Comparison of ENCODE assay signal across 8 mouse cellular contexts in genomic region chr11:98389221-98389780, GRCm38 (mm10). TPM values are rescaled to one million over a fixed set of nuclear protein-coding genes. Genes with fewer than 3 reads are reported as not detected.
A peak's percentile ranks its signal among the peaks of the same experiment; 100 is the strongest.
DNase-seq lines count a peak whose midpoint lies in the region; ATAC-seq and TF ChIP-seq lines count a peak whose summit lies in the region.

No protein-coding gene starts in this region.

- no peak overlapping the region for H3K4me3 ChIP-seq in forebrain, embryonic 10.5 days
- no peak overlapping the region for H3K4me3 ChIP-seq in forebrain, embryonic 15.5 days
- no peak overlapping the region for H3K4me3 ChIP-seq in lung, adult 2 months (replicated peaks; ENCODE audit: extremely low read depth, low read depth, low read length)
- no peak overlapping the region for H3K4me3 ChIP-seq in stomach, postnatal 0 days (ENCODE audit: low read depth, low read length)

- H3K4me1 ChIP-seq in forebrain, embryonic 10.5 days, result peaks cover 56% of the 10 kb centered on the region
- peaks cover 14% of the 10 kb centered on the region for H3K4me1 ChIP-seq in forebrain, embryonic 15.5 days
- peaks cover 8% of the 10 kb centered on the region for H3K4me1 ChIP-seq in lung, adult 2 months (ENCODE audit: control insufficient read depth, insufficient read depth, low read length)
- no peaks in the 10 kb centered on the region for H3K4me1 ChIP-seq in stomach, postnatal 0 days (replicated peaks; ENCODE audit: control insufficient read depth, insufficient read depth)

- 24% methylated on average over 9 of the region's 9 CpGs for WGBS in forebrain, embryonic 10.5 days
- WGBS in forebrain, embryonic 15.5 days, result 29% methylated on average over 9 of the region's 9 CpGs
- WGBS in lung, adult 2 months, result 30% methylated on average over 9 of the region's 9 CpGs
- 30% methylated on average over 9 of the region's 9 CpGs for WGBS in stomach, postnatal 0 days

- H3K4me2 ChIP-seq in forebrain, embryonic 15.5 days (replicated peaks), result no peak overlapping the region
- H3K4me2 ChIP-seq in stomach, postnatal 0 days (replicated peaks; ENCODE audit: low read depth), result no peak overlapping the region

- no peak for ATAC-seq in forebrain, embryonic 15.5 days (replicated peaks)
- ATAC-seq in stomach, postnatal 0 days (ENCODE audit: low FRiP score, low TSS enrichment), result no peak

- no peaks in the 10 kb centered on the region; the same call in 1 of the 2 replicates for H3K36me3 ChIP-seq in forebrain, embryonic 10.5 days (replicated peaks)
- H3K36me3 ChIP-seq in forebrain, embryonic 15.5 days, result no peaks in the 10 kb centered on the region
- H3K36me3 ChIP-seq in stomach, postnatal 0 days (ENCODE audit: control insufficient read depth, insufficient read depth, low read length), result no peaks in the 10 kb centered on the region

- H3K27ac ChIP-seq in forebrain, embryonic 10.5 days, result no peak overlapping the region
- no peak overlapping the region for H3K27ac ChIP-seq in forebrain, embryonic 15.5 days (replicated peaks)
- H3K27ac ChIP-seq in stomach, postnatal 0 days (replicated peaks), result no peak overlapping the region

- TF ChIP-seq POLR2A in lung, adult 2 months (IDR thresholded peaks at IDR 0.05; ENCODE audit: borderline replicate concordance, extremely low read depth, low read depth, low read length), result no peak

- peak; percentile 50 for DNase-seq in forebrain, embryonic 10.5 days (ENCODE audit: extremely low spot score, low spot score)
- DNase-seq in ovary, postnatal 14 days (ENCODE audit: low spot score), result peak; percentile 36
- DNase-seq in ovary, postnatal 10 days (ENCODE audit: low spot score), result no peak
- DNase-seq in cerebellum, postnatal 10 days, result peak; percentile 79 to 83
- peak; percentile 71 for DNase-seq in heart, postnatal 4 days
- peak; percentile 57 for DNase-seq in lung, adult 2 months
- DNase-seq in stomach, postnatal 0 days (ENCODE audit: low spot score), result peak; percentile 71

- TF ChIP-seq CTCF in lung, adult 2 months (IDR thresholded peaks at IDR 0.05; ENCODE audit: insufficient read depth, low read length), result peak; percentile 68
- peak; percentile 79 for TF ChIP-seq CTCF in stomach, postnatal 0 days (IDR thresholded peaks at IDR 0.05; ENCODE audit: low read depth)

- no peak overlapping the region for H3K9ac ChIP-seq in forebrain, embryonic 15.5 days (replicated peaks)
- H3K9ac ChIP-seq in stomach, postnatal 0 days (ENCODE audit: low read length), result no peak overlapping the region

- peaks cover 93% of the 10 kb centered on the region for H3K27me3 ChIP-seq in forebrain, embryonic 10.5 days (ENCODE audit: poor library complexity, severe bottlenecking)
- peaks cover 20% of the 10 kb centered on the region for H3K27me3 ChIP-seq in forebrain, embryonic 15.5 days
- peaks cover 4% of the 10 kb centered on the region; the same call in 1 of the 2 replicates for H3K27me3 ChIP-seq in stomach, postnatal 0 days (ENCODE audit: control insufficient read depth, insufficient read depth, low read length)

- no peaks in the 10 kb centered on the region for H3K9me3 ChIP-seq in forebrain, embryonic 10.5 days
- no peaks in the 10 kb centered on the region for H3K9me3 ChIP-seq in forebrain, embryonic 15.5 days
- no peaks in the 10 kb centered on the region for H3K9me3 ChIP-seq in stomach, postnatal 0 days (ENCODE audit: control insufficient read depth, low read length)

- no peak for TF ChIP-seq EP300 in stomach, postnatal 0 days (optimal IDR thresholded peaks at IDR 0.05)

RNA-seq across cellular contexts. Expression of gene Pnmt, which starts 3.1 kb away (rescaled TPM):
- not detected in 2 replicates for polyA plus RNA-seq in forebrain, embryonic 10.5 days (2016; fragmentation: Nextera tagmentation; extraction: Ambion mirVana)
- 0.42 and 0.70 TPM in 2 replicates for polyA plus RNA-seq in forebrain, embryonic 15.5 days (2015; fragmentation: Nextera tagmentation; extraction: Ambion mirVana)
- not detected for total RNA-seq in heart, postnatal 4 days (2021)
- polyA plus RNA-seq in lung, adult 2 months (2012; rRNA removed), result 2.0 and 3.5 TPM in 2 replicates
- polyA plus RNA-seq in stomach, postnatal 0 days (2015; fragmentation: Nextera tagmentation; extraction: Ambion mirVana), result not detected in 2 replicates

RNA-seq across cellular contexts. Expression of gene Tcap, which starts 5.7 kb away (rescaled TPM):
- polyA plus RNA-seq in forebrain, embryonic 10.5 days (2016; fragmentation: Nextera tagmentation; extraction: Ambion mirVana), result 0.15 TPM in 1 of 2 replicates, not detected in the other
- polyA plus RNA-seq in forebrain, embryonic 15.5 days (2015; fragmentation: Nextera tagmentation; extraction: Ambion mirVana), result 0.18 and 0.20 TPM in 2 replicates
- 100 to 1,000 TPM; 163 to 192 TPM for total RNA-seq in heart, postnatal 4 days (2021)
- 73.7 and 136 TPM in 2 replicates for polyA plus RNA-seq in lung, adult 2 months (2012; rRNA removed)
- polyA plus RNA-seq in stomach, postnatal 0 days (2015; fragmentation: Nextera tagmentation; extraction: Ambion mirVana), result 0.13 and 0.38 TPM in 2 replicates

RNA-seq across cellular contexts. Expression of gene Pgap3, which starts 11.0 kb away (rescaled TPM):
- polyA plus RNA-seq in forebrain, embryonic 10.5 days (2016; fragmentation: Nextera tagmentation; extraction: Ambion mirVana), result 10.0 and 10.1 TPM in 2 replicates
- 6.5 and 7.7 TPM in 2 replicates for polyA plus RNA-seq in forebrain, embryonic 15.5 days (2015; fragmentation: Nextera tagmentation; extraction: Ambion mirVana)
- total RNA-seq in heart, postnatal 4 days (2021), result 10 to 100 TPM; 19.6 to 20.5 TPM
- polyA plus RNA-seq in lung, adult 2 months (2012; rRNA removed), result 26.6 and 28.1 TPM in 2 replicates
- 11.0 and 13.4 TPM in 2 replicates for polyA plus RNA-seq in stomach, postnatal 0 days (2015; fragmentation: Nextera tagmentation; extraction: Ambion mirVana)

RNA-seq across cellular contexts. Expression of gene Erbb2, which starts 23.0 kb away (rescaled TPM):
- 18.9 and 21.9 TPM in 2 replicates for polyA plus RNA-seq in forebrain, embryonic 10.5 days (2016; fragmentation: Nextera tagmentation; extraction: Ambion mirVana)
- polyA plus RNA-seq in forebrain, embryonic 15.5 days (2015; fragmentation: Nextera tagmentation; extraction: Ambion mirVana), result 6.1 and 6.2 TPM in 2 replicates
- total RNA-seq in heart, postnatal 4 days (2021), result 10 to 100 TPM; 24.1 to 27.0 TPM
- 31.7 and 33.8 TPM in 2 replicates for polyA plus RNA-seq in lung, adult 2 months (2012; rRNA removed)
- 26.9 and 30.7 TPM in 2 replicates for polyA plus RNA-seq in stomach, postnatal 0 days (2015; fragmentation: Nextera tagmentation; extraction: Ambion mirVana)

RNA-seq across cellular contexts. Expression of gene Stard3, which starts 31.1 kb away (rescaled TPM):
- 39.8 and 41.0 TPM in 2 replicates for polyA plus RNA-seq in forebrain, embryonic 10.5 days (2016; fragmentation: Nextera tagmentation; extraction: Ambion mirVana)
- polyA plus RNA-seq in forebrain, embryonic 15.5 days (2015; fragmentation: Nextera tagmentation; extraction: Ambion mirVana), result 53.2 and 56.5 TPM in 2 replicates
- 10 to 100 TPM; 21.3 to 21.8 TPM for total RNA-seq in heart, postnatal 4 days (2021)
- polyA plus RNA-seq in lung, adult 2 months (2012; rRNA removed), result 131 and 143 TPM in 2 replicates
- polyA plus RNA-seq in stomach, postnatal 0 days (2015; fragmentation: Nextera tagmentation; extraction: Ambion mirVana), result 24.9 TPM in 2 replicates

Comparison
In these comparisons a context has a peak if more than half of its experiments do, and no peak if none do; other contexts are left out.
1. RNA of gene Tcap, which starts 5.7 kb away (polyA plus RNA-seq): 73.7 to 136 TPM in lung, adult 2 months; 0.18 to 0.20 TPM in forebrain, embryonic 15.5 days, 0.15 TPM in forebrain, embryonic 10.5 days and 0.13 to 0.38 TPM in stomach, postnatal 0 days; every median in the first group is over 10 times any median in the second.